Mouse (Mus musculus) frontal cortex, postnatal 25 days (tissue): ENCODE results near the gene Hspa1l.
"Not testable (repeated sequence)": the region's sequence is repeated elsewhere in the genome, so short reads cannot be mapped to it uniquely, and the experiment has no call there.

ENCODE experiments used
- DNase-seq, 2 experiments: peaks; one replicate each; pipeline ENCODE4 v3.0.0; 2022; ENCODE audit warnings: low spot score in 2 of 2

Gene Hspa1l

DNA sequence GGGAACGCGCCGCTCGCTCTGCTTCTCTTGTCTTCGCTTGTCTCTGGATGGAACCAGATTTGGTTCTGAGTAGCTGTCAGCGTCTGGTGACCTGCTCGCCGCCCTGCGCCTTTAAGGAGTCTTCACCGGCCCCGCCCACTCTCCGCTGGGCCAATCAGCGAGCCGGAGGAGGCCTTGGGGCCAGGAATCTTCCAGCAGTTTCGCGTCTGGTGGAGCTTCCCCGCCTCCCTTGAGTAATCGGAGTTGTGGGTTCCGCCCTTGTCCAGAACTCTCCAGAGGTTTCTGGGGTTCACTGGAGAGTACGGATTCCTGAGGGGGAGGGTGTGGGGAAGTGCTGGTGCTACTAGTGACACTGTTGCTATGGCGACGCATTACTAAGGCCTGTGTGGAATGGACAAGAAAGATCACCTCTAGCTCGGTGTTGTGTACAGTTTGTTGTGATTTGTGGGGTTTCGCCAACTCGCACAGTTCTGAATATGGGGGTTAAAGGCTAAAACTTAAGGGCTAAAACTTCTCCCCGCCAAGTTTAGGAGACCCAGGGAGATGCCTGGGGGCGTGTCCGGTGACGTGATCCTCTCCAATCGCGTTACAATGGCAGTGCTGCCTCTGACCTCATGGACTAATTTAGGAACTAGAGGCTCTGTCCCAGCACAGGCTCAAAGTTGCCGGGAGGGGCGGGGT, at the start of gene Hspa1l, which contains the start of gene Hspa1a:
TSS of gene Hspa1l (plus strand) at position 635 of the 681 bp plus-strand sequence.
TSS of gene Hspa1a (minus strand) at position 88 of the 681 bp plus-strand sequence.
- DNase-seq: peak; percentile 59 to 62

DNA sequence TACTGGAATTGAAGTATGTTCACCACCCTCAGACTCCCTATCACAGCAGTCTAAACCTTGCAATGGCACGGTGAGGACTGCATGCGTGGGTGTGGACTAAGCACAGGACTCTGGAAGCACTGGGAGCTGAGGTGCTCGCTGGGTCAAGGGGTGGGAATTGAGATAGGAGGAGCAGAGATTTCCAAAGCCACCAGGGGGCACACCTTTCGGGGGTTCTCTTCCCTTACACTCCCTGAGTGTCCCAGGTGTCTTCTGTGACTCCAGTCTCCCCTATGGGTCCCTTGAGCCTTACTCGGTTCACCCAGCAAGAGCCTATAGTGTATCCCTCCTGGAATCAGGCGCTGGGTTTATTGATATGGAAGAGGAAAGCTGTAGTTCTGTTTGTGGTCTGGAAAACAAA, 49.6 kb upstream of the Hspa1l start:
- DNase-seq: no peak

DNA sequence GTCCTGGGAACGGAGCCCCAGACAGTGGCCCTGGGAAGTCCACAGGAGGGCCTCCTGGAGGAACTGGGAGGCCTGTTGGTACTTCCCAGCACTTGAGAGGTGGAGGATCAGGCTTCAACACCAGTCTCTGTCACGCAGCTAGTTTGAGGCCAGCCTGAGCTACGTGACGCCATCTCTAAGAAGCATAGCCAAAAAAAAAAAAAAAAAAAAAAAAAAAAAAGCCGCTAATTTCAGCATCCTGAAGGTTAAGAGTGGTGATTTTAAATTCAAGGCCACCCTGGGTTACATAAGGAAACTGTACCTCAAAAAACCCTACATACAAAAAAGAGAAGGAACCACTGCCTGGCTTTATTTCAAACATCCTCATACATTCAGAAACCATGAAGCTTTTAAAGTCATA, 48.2 kb upstream of the Hspa1l start:
- no peak for DNase-seq

DNA sequence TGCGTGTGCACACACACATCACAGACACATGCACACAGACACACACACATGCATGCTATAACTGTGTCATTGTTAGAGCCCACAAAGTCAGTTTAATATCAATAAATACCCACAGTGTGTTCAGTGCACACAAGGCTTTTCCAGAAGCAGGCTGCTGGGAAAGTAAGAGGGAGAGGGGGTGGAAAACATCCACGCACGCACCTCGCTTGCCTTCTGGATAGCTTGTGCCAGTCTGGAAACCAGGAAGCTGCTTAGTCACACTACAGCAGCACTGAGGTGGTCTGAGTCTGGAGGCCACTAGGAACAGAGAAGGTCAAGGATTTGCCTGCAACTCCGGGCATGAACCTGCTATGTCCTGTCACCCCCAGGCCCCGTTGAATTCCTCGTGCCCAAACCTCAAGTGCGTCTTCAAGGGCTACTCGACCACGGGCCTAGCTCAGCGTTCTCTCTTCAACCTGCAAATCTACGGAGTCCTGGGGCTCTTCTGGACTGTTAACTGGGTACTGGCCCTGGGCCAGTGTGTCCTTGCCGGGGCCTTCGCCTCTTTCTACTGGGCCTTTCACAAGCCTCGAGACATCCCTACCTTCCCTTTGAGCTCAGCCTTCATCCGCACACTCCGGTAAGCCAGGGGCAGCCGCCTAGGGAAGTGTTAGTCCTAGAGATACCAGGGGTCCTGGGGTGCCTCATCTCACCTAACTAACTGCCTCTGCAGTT, 45.0 kb upstream of the Hspa1l start:
- DNase-seq: no peak

DNA sequence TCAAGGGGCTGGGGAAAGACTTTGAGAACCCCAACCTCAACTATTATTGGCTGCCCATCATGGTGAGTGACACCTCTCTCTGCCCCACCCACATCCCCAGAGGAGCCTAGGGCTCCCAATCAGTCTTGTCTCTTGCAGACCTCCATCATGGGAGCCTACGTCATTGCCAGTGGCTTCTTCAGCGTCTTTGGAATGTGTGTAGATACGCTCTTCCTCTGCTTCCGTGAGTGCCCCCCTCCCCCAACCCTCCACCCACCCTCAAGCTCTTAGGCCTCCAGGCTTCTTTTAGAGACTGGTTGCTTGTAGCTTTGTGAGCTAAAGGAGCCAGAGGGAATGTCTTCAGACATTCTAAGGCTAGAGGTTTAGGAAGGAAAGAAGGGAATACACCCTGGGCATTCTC, 43.7 kb upstream of the Hspa1l start:
- DNase-seq: no peak

DNA sequence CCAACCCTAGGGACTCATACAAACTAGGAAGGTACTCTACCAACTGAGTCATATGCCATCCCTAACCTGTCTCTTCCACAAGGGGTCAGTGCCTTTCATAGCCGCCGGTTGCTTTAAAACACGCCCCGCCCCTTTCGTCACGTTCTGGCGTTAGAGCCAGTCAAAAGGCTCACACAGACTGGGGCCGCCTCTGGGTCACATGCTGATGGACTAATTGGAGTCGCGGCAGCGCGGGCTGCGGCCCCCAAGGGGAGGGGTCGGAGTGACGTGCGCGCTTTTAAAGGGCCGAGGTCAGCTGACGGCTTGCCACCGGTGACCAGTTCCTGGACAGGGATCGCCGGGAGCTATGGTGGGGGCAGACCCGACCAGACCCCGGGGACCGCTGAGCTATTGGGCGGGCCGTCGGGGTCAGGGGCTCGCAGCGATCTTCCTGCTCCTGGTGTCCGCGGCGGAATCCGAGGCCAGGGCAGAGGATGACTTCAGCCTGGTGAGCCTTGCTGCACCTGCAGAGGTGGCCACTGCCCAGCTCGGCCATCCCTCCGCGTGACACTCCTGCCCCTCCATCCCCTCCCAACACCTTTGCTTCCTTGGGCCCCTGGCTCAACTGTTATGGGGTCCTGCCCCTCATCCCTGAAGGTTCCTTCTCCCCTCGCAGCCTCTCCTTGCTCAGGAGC, 41.3 kb upstream of the Hspa1l start, which contains the start of gene Neu1:
TSS of gene Neu1 (plus strand) at position 193 of the 674 bp plus-strand sequence.
- DNase-seq: peak; percentile 93 to 97

DNA sequence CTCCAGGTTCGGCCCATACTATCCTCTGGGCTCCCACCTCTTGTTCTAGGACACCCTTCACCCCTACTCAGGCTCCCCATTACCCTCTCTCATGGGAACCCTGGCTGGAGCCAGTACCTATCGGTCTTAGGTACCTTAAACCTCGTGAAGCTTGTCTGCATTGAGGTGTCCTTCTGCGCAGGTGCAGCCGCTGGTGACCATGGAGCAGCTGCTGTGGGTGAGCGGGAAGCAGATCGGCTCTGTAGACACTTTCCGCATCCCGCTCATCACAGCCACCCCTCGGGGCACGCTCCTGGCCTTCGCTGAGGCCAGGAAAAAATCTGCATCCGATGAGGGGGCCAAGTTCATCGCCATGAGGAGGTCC, 40.8 kb upstream of the Hspa1l start:
- DNase-seq: peak in 1 of 2 experiments; percentile 31

DNA sequence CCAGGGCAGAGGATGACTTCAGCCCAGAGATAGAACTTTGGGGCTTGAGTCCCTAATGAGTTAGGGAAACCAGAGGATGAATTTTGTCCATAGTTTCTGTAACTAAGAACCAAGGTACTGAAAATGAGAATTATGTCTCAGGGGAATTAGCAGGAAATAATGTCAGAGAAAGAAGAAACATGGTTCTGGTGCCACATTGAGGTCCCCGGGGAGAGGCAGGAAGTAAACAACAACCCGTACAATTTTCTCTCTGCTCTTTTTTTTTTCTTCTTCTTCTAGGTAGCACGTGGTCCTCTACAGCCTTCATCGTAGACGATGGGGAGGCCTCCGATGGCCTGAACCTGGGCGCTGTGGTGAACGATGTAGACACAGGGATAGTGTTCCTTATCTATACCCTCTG, 40.2 kb upstream of the Hspa1l start:
- DNase-seq: no peak

DNA sequence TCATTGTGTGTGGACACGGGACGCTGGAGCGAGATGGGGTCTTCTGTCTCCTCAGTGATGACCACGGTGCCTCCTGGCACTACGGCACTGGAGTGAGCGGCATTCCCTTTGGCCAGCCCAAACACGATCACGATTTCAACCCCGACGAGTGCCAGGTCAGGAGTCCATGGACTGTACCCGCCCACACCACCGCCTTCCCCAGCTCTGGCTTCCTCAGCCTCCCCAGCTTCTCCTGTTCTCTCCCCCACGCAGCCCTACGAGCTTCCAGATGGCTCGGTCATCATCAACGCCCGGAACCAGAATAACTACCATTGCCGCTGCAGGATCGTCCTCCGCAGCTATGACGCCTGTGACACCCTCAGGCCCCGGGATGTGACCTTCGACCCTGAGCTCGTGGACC, 38.5 kb upstream of the Hspa1l start:
- no peak for DNase-seq

DNA sequence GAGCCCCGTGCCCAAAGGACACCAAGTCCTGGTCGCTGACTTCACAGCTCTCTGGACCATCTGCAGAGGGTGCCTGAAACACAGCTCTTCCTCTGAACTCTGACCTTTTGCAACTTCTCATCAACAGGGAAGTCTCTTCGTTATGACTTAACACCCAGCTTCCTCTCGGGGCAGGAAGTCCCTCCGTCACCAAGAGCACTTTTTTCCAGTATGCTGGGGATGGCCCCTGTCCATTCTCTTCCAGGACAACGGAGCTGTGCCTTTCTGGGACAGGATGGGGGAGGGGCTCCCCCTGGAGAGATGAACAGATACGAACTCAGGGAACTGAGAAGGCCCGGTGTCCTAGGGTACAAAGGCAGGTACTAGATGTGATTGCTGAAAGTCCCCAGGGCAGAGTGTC, 37.7 kb upstream of the Hspa1l start:
- no peak for DNase-seq

DNA sequence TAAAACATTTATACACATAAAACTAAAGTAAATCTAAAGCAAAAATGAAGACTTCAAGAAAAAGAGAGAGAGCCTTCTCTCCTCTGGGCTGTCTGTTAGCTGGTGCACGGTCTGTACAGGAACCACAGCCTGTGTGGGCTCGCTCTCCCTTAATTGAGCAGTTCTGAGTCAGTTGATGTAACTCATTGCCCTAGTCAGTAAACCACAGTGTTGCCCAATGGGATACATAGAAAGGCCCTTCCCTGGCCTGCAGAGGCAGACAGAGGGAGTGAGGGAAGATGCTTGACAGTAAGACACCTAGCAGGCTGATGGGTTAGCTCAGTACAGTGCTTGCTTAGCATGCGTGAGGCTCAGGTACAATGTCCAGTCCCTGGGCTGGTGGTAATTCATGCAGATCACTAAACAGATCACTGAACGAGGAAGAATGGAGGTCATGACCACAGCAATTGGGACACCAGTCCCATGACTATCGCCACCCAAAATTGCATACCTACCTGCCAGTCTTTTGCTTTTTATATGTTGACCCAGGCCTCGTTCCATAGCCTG, 34.5 kb upstream of the Hspa1l start:
- no peak for DNase-seq

DNA sequence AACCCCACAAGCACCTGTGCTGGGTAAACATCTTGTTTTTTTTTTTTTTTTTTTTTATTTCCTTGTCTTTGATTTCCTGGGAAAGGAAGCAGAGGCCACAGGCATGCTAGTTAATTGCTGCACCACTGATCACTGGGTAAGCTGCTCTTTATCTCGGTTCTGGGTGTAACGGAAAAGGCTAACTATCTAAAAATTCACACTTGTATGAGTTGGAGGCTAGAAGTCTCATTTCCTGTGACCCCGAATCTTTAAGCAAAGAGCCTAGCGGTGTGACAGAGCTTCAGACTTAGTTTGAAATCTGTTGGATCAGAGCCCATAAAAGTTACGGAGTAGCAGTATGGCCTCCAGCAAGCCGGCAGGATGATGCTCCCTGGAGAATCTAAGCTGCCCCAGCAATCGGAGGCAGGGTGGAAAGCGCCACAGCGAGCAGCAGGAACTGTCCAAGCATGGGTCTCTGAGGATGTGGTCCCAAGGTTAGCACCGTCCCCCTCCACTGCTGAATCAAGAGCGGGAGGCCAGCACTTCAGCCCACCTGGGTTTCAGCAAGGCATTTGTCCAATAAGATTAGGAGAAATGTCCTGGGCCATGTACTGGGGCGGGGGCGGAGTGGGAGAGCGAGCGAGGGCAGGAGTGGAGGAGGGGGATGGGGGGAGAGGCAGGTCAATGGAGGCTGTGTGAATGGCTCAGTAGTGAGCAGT, 31.0 kb upstream of the Hspa1l start:
- DNase-seq: no peak

DNA sequence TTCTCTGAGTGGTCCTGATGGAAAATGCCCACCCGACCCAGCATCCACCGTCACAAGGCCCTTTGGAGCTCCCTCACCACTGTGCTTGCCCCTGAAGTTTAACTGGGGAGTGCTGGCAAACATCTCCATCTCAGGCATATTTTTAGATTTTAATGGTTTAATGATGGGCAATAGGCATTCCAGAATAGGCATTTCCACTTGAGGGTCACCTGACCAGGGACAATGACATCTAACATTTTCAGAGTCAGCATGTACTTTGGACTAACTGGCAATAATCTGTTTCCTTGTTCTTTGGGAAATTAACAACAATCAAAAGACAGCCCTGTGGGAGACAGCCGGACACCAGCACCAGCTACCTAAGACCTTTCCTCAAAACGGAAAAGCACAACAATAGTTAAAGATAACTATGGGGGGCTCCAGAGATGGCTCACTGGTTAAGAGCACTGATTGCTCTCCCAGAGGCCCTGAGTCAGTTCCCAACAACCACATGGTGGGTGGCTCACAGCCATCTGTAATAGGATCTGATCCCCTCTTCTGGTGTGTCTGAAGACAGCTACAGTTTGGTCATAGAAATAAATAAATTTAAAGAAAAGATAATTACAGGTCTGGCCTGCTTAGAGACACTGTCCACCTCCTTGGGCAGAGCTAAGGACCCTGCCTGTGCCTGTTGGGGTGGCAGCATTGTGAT, 29.2 kb upstream of the Hspa1l start:
- DNase-seq: no peak

DNA sequence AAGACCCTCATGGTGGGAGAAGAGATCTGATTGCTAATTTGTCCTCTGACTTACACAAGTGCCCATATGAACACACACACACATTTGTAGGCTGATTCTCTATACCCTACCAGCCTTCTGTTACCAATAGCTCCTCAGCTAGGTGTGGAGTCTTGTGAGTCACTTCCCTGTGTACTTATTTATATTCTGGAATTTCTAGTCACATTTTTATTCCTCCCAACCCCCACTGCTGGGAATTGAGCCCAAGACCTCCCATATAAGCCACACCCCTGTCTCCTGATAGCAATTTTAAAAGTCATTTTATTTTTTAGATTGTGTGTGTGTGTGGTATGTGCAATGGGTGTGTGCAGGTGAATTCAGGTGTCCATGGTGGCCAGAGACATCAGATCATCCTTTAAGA, 28.1 kb upstream of the Hspa1l start:
- DNase-seq: no peak

DNA sequence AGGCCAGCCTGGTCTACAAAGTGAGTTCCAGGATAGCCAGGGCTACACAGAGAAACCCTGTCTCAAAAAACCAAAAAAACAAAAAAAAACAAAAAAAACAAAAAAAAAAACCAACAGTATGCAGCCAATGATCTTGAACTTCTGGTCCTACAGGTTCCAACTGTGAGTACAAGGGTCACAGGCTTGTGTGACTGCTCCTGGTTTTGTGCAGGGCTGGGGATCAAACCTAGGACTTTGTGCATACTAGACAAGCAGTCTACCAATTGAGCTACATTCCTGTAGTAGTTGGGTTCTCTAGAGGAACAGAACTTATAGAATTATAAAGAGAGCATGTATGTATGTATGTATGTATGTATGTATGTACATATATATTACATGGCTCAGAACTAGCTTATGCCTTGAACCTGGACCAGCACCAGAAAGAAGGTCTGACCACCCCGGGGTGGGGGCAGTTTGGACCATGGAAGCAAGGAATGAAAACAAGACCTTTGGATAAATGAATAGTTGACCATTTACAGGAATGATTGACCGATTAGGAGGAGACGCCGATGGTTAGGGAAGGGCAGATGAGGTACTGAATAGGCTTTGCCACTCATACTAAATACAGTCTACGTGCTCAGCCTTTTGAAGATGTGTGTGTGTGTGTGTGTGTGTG, 25.9 kb upstream of the Hspa1l start:
- no peak for DNase-seq

DNA sequence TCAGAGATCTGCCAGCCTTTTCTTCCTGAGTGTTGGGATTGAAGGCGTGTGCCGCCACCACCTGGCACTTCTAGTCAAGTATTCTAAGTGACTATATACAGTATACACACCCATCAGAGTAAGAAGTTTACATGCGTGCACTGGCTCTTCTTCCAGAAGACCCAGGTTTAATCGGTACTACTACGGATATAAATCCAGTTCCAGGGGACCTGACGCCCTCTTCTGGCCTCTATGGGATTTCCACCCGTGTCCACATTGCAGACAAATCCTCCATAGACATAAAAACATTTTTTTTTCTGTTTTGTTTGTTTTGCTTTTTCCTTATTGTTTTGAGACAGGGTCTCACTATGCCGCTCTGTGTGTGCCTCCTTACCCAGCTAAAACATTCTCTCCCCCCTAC, 24.9 kb upstream of the Hspa1l start:
- DNase-seq: no peak

DNA sequence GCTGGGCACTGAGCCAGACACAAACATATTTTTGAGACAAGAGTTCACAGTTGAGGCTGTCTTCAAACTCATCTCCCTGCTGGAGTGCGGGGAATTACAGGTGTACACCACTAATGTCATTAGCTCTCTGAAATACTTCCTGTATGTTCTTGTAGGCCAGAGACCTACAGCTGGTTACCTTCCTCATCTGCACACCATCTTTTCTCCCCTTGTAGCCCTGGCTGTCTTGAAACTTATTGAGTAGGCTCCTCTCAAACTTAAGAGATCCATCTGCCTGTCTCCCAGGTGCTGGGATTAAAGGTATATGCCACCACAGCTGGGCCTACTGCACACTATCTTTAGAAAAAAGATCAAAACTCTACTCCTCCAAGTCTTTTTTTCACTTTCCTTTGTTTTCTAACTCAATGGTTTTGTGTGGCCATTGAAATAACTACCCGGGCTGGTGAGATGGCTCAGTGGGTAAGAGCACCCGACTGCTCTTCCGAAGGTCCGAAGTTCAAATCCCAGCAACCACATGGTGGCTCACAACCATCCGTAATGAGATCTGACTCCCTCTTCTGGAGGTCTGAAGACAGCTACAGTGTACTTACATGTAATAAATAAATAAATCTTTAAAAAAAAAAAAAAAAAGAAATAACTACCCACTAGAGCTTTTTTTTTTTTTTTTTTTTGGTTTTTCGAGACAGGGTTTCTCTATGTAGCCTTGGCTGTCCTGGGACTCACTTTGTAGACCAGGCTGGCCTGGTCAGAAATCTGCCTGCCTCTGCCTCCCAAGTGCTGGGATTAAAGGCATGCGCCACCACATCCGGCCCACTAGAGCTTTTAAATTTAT, 23.6 kb upstream of the Hspa1l start:
- DNase-seq: not testable (repeated sequence)

DNA sequence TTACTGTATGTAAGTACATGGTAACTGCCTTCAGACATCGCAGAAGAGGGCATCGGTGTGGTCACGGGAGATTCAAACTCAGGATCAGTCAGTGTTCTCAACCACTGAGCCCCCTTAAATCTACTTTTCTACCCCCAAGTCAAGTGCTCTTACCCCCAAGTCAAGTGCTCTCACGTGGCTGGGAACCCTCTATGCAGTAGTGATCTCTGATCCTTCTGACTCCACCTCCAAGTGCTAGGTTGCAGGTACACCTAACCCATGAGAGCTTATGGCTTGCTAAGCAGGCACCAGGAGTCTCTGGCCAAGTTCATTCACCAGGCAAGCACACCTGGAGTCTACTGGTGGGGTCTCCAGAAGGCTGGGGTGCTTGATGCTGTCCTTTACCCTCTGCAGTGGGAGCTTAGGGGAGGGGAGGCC, 22.9 kb upstream of the Hspa1l start:
- DNase-seq: no peak

DNA sequence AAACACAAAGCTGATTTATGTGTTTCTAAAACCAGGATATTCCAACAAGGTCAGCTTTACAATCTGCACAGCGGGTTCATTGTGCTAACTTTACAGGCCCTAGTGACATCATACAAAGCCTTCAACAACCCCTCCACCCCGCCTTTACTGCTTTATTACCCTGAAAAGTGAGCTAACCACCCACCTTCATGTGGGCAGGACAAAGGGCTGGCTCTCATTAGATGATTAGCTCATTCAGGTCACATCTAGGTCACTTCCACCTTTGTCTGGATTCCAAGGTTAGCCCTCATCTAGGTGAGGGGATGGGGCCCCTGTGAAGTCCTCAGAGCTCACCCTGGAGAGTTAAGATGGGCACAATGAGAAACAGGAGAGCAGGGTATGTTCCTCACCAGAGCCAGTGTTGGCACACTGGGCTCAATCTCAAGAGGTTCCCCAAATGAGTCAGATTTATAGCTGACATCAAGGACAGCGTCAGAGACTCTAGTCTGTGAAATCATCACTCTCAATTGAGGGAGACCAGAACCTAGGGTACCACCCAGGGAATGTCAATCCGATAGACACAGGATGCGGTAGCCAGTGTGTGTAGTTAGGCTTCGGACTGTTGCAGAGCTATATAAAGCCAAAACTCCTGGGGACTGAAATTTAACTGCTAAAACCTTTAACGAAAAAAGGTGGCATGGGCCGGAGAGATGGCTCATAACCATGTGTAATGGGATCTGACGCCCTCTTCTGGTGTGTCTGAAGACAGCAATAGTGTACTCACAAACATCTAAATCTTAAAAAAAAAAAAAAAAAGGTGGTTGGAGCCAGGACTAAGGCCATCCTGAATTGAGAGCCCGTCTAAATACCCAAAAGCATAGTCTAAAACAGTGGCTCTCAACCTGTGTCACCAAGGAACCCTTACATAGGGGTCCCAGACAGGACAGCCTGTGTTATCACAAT, 21.7 kb upstream of the Hspa1l start:
- DNase-seq: no peak
